Mouse (Mus musculus) left cerebral cortex, postnatal 14 days (tissue): ENCODE results near the gene Xpc. TPM values are rescaled to one million over a fixed set of nuclear protein-coding genes. Genes with fewer than 3 reads are reported as not detected.
"Not testable (repeated sequence)": the region's sequence is repeated elsewhere in the genome, so short reads cannot be mapped to it uniquely, and the experiment has no call there.

ENCODE experiments used
- DNase-seq, 2 experiments: peaks; one replicate each; pipeline ENCODE4 v3.0.0; 2021 to 2022; ENCODE audit warnings: low spot score in 2 of 2, mixed read lengths in 1 of 2
- intact Hi-C: fragments of 180-260 bp; cut with DNase I; formaldehyde crosslinking; loops from one replicate; pipeline ENCODE4 v1.15.1; 2025
- total RNA-seq, 2 experiments: library from RNA; stranded (reverse); gene quantifications; 2 replicates each; pipeline ENCODE4 v1.2.3; 2021

The Xpc gene
- total RNA-seq, 2 experiments from 2014 or later: 10.6 TPM

DNA sequence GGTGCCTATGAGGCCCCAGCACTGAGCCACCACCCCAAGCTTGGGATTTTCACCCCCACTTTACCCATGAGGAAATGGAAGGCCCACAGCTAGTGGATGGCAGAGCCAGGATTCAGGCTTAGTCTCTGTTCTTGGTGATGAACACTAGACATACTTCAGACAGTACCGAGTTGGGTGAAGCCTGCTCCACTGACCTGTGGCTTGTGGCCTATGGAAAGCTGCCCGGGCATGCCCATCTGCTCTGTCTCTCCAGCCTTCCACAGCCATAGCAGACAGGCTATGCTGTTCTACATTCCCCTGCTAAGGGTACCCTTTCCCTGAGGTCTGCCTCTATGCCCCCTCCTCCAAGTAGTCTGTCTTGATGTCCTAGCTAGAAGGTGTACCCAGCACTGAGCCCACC, 39.1 kb downstream of the Xpc start:
- no peak for DNase-seq
- intact Hi-C loops: no loop called here

- intact Hi-C loops: no loop called here
- no peak for DNase-seq
Observed at GRCm38 (mm10) chr6:91474441-91475190, 41.1 kb downstream of the Xpc start.

GRCm38 (mm10) chr6:91473805-91474440, 41.8 kb downstream of the Xpc start:
- intact Hi-C loops: no loop called here
- no peak for DNase-seq

GRCm38 (mm10) chr6:91472868-91473804, 42.6 kb downstream of the Xpc start, which contains the start of the genes Chchd4 and Tmem43:
Gene Chchd4, minus strand, starts transcription at chr6:91473546.
Gene Tmem43, plus strand, starts transcription at chr6:91473703.
- intact Hi-C loops: no loop called here
- DNase-seq: peak; percentile 99

DNA sequence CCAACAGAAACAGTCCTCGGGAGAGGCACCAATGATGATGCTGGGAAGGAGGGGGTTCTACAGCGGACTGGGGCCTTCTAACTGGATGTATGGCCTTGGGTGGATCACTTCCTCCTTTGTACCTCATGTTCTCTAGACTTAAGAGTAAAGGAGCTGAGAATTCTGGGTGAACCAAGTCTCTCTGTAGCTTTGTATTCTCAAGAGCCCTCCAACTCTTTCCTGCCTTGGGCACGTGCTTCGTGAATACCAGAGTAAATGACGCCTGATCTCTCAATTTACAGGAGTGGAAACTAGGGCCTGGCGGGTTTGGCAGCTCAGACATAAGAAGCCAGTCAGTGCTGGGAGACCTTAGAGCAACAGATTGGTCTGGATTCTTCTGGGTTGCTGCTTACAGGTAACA, 43.4 kb downstream of the Xpc start:
- intact Hi-C loops: no loop called here
- DNase-seq: no peak

GRCm38 (mm10) chr6:91471427-91471826, 44.3 kb downstream of the Xpc start:
- intact Hi-C loops, DNase-seq: not testable (repeated sequence)

- DNase-seq: no peak
- intact Hi-C loops: no loop called here
Observed at GRCm38 (mm10) chr6:91470712-91471111, 45.0 kb downstream of the Xpc start.

DNA sequence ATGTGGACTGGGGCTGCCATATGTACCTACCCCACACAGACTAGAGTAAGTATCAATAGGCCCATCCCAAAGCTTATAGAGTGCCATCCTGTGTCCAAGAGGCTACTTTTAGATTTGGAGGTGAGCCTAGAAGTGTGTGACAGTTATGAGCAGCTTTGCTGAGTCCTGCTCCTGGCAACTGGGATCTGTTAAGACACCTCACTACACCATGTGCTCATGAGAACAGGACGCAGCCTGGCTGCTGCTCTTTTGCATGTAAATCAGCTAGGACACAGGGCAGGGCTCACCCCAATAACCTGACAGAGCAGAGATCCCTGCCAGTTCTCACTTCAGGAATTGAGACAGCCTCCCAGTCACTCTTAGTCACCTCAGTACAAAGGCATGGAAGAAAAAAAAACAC, 48.6 kb downstream of the Xpc start:
- DNase-seq: no peak
- intact Hi-C loops: no loop called here

GRCm38 (mm10) chr6:91465756-91466155, 49.9 kb downstream of the Xpc start:
- no peak for DNase-seq
- intact Hi-C loops: no loop called here

DNA sequence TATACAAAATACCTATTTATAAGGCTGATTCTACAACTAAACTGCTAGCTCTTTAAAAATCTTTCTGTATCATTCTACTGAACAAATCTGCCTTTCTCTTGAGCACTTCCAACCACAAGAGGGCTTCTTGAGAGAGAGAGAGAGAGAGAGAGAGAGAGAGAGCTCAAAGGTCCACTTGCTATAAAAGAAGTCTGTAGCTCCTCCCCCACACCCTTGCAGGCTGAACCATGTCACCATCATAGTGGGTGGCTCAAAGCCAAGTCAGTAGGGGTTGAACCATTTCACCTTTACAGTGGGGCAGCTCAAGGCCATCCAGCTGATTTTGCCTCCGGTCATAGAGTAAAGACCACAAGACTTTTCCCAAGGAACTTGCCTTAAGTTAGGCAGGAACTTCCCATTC, 56.2 kb downstream of the Xpc start:
- DNase-seq: no peak
- intact Hi-C loops: no loop called here

GRCm38 (mm10) chr6:91454546-91454945, 61.1 kb downstream of the Xpc start:
- intact Hi-C loops: no loop called here
- DNase-seq: no peak

DNA sequence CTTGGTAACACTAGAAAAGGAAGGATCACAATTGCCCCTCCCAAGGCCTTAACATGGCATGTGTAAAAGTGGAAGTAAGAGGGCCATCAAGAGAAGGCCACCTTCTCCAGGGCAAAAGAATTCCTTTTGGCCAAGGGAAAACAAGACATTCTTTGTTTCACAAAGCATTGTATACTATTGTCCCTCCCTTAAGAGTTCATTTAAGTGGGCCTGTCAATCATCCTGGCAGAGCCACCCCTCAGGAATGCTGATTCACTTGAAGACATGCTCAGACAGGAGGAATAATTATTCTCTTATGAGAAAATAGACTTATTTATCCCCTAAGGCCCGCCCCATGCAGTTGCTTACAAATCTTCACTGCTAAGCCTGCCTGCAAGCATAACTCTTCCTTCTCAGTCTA, 63.6 kb downstream of the Xpc start:
- no peak for DNase-seq
- intact Hi-C loops: no loop called here

DNA sequence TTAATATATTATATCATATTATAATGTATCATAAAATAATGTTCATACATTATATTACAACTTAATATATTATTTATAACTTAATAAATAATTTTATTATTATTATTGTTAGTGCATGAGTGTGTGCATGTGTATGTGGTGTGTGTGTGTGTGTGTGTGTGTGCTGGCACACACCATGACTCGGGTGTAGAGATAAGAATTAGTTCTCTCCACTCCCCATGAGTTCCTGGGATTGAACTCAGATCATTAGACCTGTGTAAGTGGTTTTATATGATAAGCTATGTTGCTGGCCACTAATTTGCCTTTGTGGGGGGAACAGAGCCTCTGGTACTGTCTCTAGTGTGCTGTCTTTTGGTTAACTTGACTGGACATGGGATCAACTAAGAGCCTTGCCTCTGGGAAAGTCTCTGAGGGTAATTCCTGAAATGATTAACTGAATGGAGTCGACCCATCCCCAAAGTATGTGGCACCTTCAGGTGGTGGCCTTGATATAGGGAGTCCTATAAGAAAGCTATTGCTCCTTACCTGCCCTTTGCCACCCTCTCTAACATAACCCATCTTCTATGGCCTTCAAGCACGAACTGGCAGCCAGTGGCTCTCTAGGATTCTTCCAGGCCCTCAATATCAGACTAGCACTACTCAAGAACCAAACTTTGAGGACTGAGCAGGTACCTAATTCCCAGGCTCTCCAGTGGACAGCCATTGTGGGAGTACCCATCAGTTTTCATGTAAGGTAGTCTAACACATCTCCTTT, 66.0 kb downstream of the Xpc start:
- intact Hi-C loops: no loop called here
- DNase-seq: no peak

- DNase-seq: no peak
- intact Hi-C loops: no loop called here
Observed at GRCm38 (mm10) chr6:91445316-91445715, 70.4 kb downstream of the Xpc start.

GRCm38 (mm10) chr6:91441145-91441662, 74.5 kb downstream of the Xpc start:
- peak in 1 of 2 experiments; percentile 13 for DNase-seq
- intact Hi-C loops: no loop called here

DNA sequence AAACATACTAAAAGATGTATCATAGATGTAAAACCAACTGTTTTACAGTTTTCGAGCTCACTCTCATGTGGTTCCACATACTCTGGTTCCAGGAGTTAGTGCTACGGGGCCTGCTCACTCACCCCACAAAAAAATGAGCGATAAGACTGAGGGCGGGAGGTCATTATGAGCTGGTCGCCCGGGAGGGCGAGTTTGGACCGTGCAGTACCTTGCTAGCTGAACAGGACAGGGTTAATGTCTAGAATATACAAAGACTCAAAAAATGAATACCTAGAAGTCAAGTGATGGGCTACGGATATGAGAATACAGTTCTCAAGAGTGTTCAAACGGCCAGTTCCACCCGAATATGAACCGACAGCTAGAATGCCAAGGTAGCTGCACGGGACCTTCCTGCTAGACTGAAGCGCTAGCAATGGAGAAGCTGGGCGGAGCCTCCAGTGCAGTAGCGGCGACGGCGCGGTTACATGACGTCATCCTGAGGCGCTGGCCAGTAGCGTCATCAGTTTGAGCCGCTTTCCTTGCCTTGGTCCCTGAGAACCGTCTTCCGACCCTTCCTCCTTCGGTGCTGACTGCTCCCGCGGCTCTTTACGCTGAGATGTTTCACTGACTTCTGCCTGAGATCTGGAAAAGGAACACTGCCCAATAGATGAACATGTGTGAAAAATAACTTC, 75.1 kb downstream of the Xpc start:
- intact Hi-C loops: no loop called here
- DNase-seq: peak; percentile 98 to 99
